Mouse (Mus musculus) spleen, postnatal 10 days (tissue): ENCODE measurements around the gene Nav3.

Experiments used
- DNase-seq, 2 experiments: peaks; one replicate each; pipeline ENCODE4 v3.0.0; 2021 to 2022; ENCODE audit warnings: low spot score in 2 of 2

Nav3 gene

GRCm38 (mm10) chr10:109690564-109690963, 765.4 kb downstream of the Nav3 start:
- DNase-seq: no peak

- DNase-seq: no peak
Measured at GRCm38 (mm10) chr10:109684109-109685056, 771.6 kb downstream of the Nav3 start.

- no peak for DNase-seq
Measured at GRCm38 (mm10) chr10:109672896-109673295, 783.1 kb downstream of the Nav3 start.

- no peak for DNase-seq
Measured at GRCm38 (mm10) chr10:109667453-109667852, 788.6 kb downstream of the Nav3 start.

GRCm38 (mm10) chr10:109664629-109665317, 791.2 kb downstream of the Nav3 start:
- DNase-seq: peak in 1 of 2 experiments; percentile 43

- no peak for DNase-seq
Measured at GRCm38 (mm10) chr10:109651516-109651915, 804.5 kb downstream of the Nav3 start.

GRCm38 (mm10) chr10:109643598-109643997, 812.4 kb downstream of the Nav3 start:
- no peak for DNase-seq

GRCm38 (mm10) chr10:109641806-109642205, 814.2 kb downstream of the Nav3 start:
- no peak for DNase-seq

GRCm38 (mm10) chr10:109637702-109638101, 818.3 kb downstream of the Nav3 start:
- DNase-seq: no peak
